Mouse (Mus musculus) left cerebral cortex, postnatal 36 days (tissue): Measurements from ENCODE around the gene Cntn6. TPM values are rescaled to one million over a fixed set of nuclear protein-coding genes. Genes with fewer than 3 reads are reported as not detected.

Source experiments
- DNase-seq, 2 experiments: peaks; one replicate each; pipeline ENCODE4 v3.0.0; 2021 to 2022; ENCODE audit warnings: low spot score in 2 of 2, mixed read lengths in 1 of 2
- intact Hi-C: fragments of 180-260 bp; cut with DNase I; formaldehyde crosslinking; loops from one replicate; pipeline ENCODE4 v1.15.1; 2025
- total RNA-seq, 2 experiments: library from RNA; stranded (reverse); gene quantifications; 2 replicates each; pipeline ENCODE4 v1.2.3; 2021

The Cntn6 gene
- total RNA-seq, 2 experiments from 2014 or later, result 22.5 to 23.4 TPM

DNA sequence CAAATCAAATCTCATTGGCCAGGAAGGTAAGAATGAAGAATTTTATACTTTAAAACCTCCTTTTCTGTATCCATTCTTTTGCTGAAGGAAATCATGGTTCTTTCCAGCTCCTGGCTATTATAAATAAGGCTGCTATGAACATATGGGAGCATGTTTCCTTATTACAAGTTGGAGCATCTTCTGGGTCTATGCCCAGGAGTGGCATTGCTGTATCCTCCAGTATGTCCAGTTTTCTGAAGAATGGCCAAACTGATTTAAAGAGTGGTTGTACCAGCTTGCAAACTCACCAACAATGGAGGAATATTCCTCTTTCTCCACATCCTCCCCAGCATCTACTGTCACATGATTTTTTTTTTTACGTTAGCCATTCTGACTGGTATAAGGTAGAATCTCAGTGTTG is 241.7 kb downstream of the Cntn6 start:
- DNase-seq, result no peak
- intact Hi-C loops, result no loop called here

DNA sequence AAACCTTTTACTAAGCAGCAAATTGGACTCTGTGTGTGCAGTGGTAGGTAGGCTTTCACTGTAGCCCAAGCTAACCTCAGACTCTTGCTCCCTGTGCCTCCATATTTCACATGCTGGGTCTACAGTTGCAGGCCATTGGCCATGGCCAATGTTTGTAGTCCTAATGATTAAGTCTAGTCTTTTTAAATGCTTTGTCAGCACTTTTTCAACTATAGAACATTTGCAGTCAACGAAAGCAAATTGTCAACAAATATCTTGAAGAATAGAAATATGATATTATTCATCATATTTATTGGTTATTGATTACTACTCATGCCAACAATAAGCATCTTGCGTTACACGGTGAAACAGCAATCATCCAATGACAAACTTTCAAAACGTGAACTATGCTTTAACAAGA is 246.4 kb downstream of the Cntn6 start:
- intact Hi-C loops, result no loop called here
- no peak for DNase-seq

DNA sequence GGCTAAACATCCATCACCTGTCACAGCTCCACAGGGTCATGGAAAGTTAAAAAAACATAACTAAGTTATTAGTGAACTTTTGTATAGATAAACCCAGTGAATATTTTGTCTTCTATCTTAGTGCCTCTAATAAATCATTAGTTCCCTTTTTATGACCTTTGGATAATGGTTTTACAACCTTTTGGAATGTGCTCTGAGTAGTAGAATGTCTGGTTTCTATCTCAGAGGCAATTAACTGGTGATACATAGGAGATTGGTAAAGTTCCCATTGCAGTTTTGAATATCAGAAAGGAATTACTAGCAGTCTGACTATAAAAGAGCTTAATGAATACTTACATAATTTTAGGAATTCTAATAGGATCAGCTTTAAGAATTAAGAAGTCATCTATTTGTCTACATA is 265.5 kb downstream of the Cntn6 start:
- intact Hi-C loops, result no loop called here
- no peak for DNase-seq

DNA sequence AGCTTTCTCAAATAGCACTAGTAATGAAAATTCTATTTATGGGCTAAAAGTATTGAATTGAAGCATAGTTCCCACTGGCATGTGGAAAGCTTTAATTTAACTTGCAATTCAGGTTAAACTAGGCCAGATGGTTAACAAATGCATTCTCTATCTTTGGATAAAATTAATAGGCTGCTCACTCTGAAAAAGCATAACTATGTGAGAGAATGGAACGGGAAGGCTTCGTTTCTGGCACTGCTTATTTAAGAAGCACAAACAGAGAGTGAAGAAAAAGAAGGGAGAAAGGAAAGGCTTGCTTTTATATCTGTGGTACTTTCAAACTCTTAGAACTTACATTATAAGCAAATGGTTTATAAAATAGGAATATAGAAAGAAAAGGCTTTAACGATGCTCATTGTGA is 268.6 kb downstream of the Cntn6 start:
- intact Hi-C loops, result no loop called here
- no peak for DNase-seq

DNA sequence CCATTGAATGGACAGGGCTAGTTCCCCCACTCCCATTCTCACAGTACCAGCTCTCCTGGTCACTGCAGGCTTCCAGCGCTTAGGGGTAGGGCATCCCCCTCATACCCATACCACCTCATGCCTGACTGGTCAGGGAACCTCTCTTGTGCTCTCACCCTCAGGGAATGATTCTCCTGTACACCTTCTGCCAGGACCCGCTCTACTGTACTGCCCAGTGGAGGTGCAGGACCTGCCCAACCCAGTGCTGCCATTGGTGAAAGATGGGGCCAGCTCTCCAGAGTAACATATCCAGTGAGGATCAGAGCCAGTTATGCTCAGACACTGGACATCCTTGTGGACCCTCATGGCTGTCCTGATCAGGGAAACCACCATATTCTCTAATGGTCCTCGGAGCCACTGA is 291.3 kb downstream of the Cntn6 start:
- DNase-seq, result no peak
- intact Hi-C loops, result no loop called here

DNA sequence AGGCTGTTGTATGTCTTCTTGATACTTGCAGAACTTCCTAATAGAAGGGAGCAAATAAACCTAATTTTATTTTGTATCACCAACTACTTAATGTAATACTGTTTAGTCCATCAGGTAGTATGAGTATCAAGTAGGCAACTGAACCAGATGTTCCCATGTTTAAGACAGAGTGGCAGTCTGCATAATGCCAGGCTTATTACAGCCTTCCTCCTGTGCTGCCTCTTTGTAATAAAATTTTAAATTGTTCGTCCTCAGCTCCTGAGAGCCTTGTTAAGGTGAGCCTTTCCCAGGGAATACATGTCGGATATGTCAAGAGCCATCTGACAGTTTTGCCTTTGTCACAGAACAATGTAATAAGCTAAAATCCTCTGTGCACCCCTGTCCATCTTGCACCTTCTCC is 294.9 kb downstream of the Cntn6 start:
- no peak for DNase-seq
- intact Hi-C loops, result no loop called here

DNA sequence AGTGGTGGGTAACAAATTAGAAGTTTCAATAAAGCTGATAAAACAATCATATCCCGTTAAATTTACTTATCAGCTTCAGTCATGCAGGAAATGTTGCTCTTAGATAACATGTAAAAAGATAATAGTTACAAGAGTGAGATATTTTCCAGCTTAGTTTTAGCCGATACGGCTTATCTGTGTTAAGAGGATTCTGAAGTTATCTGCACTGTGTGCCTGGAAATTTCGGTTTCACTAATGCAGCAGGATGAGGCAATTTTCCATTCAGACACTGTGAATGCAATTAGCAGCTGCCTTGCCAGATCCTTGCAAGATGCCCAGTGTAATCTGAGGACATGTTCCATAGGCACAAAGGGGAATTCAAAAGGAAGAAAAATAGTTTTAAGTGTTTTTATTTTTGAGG is 315.9 kb downstream of the Cntn6 start:
- intact Hi-C loops, result no loop called here
- no peak for DNase-seq

DNA sequence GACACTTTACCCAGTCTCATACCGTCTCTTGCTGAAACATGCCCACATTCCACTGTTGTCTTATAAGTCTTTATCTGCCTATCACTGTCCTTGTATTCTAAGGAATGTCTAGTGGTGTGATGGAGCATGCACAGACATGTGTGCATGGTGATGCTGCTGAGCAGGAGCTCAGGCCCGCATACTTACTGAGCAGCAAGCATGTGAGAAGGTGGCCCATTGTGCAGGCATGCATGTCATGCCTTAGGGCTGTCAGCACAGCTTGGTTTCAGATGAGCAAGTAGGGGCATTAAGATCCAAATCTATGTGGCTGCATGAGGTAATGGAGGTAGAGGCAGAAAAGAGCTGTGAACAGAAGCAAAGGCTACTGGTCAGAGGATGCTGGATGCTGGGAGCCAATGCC is 323.0 kb downstream of the Cntn6 start:
- no peak for DNase-seq
- intact Hi-C loops, result no loop called here

DNA sequence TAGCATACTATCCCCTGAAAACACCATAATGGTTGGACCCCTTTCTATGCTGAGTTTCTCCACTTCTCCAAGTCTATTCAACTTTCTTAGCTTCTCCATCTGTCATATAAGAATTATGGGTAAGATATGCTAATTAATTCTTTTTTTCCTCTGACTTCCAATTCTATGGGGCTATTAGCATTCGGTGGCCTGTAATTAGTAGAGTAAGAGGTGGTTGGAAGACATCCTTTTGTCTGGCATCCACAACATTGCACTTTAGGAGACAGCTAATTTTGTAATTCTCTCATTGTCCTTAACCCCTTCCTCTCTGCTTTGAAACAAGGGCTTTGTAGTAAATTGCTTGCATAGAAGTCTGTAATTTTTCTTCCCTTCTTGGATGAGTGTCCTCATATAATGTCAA is 387.1 kb downstream of the Cntn6 start:
- intact Hi-C loops, result no loop called here
- DNase-seq, result no peak

DNA sequence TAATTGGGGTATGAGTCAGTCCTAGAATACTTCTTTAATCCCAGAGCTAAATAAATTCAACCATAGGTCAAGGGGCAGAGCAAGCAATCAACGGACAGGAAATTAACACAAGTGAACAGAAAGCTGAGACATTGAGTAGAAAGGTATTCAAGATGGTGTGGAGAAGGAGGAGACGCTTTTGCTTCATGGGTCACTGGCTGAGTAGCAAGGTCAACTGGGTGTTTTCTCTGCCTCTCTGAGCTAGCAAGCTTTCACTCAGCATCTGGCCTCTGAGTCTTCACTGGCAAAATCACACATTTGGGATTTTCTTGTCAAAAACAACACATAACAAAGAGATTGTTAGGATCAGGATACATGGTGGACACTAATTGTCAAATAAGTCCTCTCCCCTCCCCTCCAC is 391.4 kb downstream of the Cntn6 start:
- DNase-seq, result no peak
- intact Hi-C loops, result no loop called here

DNA sequence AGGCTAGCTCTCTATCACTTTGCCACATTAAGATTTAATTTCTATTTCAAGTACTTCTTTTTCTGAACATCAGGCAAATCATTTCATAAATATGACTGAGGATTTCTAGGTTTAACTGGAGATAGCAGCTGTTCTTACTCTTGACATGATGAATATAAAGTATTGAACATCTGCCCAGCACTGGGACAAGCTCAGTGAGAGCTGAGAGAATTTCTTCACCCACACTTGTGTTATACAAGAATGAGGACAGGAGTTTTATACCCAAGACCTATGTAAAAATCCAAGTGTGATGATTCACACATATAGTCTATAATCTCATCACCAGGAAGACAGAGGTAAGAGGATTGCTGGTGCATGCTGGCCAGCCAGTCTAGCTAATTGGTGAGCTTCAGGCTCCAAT is 393.2 kb downstream of the Cntn6 start:
- intact Hi-C loops, result no loop called here
- no peak for DNase-seq

DNA sequence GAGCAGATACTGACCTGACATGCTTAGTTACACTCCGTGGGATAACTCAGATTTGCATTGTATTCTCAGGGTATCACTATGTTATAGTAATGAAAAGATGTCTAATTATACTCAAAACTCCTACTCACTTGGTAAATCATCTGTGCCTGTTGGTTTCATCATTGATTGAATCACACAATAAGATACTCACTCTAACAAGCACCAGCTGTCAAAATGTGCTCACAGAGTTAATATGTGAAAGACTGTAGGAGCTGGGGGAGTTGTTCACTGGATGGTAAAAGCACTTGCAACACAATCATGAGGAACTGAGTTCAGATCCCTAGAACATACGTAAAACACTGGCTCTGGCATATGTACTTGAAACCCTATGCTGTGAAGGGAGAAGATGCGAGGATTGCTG is 398.5 kb downstream of the Cntn6 start:
- DNase-seq, result no peak
- intact Hi-C loops, result no loop called here
